15 mouse cellular contexts compared by ENCODE assay signal in the genomic region with DNA sequence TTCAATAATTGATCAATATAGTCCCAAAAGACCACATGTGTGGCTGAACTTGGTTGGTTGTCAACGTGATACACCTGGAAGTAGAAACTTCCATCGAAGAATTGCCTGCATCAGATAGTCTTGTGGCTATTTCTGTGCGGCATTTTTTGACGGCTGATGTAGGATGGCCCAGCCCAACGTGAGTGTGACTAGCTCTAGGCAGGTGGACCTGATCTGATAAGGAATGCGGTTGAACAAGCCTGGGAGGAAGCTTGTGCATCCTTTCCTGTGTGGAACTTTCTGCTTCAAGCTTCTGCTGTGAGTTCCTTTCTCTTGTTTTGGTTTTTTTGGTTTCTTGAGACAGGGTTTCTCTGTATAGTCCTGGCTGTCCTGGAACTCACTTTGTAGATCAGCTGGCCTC.
"Had no signal": no experiment of that assay in that cellular context is flagged by ENCODE, and none has a peak within 500 bp of the region (broad histone marks: within the 10 kb centered on the region; RNA-seq: fewer than 3 reads in every experiment).

No protein-coding gene starts in this region.

- ATAC-seq: intestine, embryonic 16.5 days; midbrain, embryonic 13.5 days had no signal

- H3K27ac ChIP-seq: limb, embryonic 10.5 days; limb, embryonic 13.5 days; lung, embryonic 15.5 days; midbrain, embryonic 10.5 days; midbrain, embryonic 13.5 days had no signal

- H3K4me2 ChIP-seq: limb, embryonic 13.5 days; lung, embryonic 15.5 days; midbrain, embryonic 13.5 days had no signal

- H3K27me3 ChIP-seq: limb, embryonic 13.5 days; lung, embryonic 15.5 days; midbrain, embryonic 13.5 days had no signal

- H3K9me3 ChIP-seq: limb, embryonic 10.5 days; limb, embryonic 13.5 days; lung, embryonic 15.5 days; midbrain, embryonic 10.5 days; midbrain, embryonic 13.5 days had no signal

- H3K9ac ChIP-seq: limb, embryonic 13.5 days; lung, embryonic 15.5 days; midbrain, embryonic 13.5 days had no signal

- H3K4me3 ChIP-seq: limb, embryonic 10.5 days; limb, embryonic 13.5 days; lung, embryonic 15.5 days; midbrain, embryonic 10.5 days; midbrain, embryonic 13.5 days had no signal

- H3K4me1 ChIP-seq: lung, embryonic 15.5 days had no signal

- DNase-seq: kidney, adult 18-20 months; kidney, adult 9 months; kidney, postnatal 14 days; lung, adult 18-20 months; lung, postnatal 10 days; lung, postnatal 4 days; thymus, adult 18-20 months; thymus, postnatal 14 days; thymus, postnatal 4 days had no signal

- H3K36me3 ChIP-seq: limb, embryonic 10.5 days; limb, embryonic 13.5 days; lung, embryonic 15.5 days; midbrain, embryonic 10.5 days; midbrain, embryonic 13.5 days had no signal
